In the genomic region with DNA sequence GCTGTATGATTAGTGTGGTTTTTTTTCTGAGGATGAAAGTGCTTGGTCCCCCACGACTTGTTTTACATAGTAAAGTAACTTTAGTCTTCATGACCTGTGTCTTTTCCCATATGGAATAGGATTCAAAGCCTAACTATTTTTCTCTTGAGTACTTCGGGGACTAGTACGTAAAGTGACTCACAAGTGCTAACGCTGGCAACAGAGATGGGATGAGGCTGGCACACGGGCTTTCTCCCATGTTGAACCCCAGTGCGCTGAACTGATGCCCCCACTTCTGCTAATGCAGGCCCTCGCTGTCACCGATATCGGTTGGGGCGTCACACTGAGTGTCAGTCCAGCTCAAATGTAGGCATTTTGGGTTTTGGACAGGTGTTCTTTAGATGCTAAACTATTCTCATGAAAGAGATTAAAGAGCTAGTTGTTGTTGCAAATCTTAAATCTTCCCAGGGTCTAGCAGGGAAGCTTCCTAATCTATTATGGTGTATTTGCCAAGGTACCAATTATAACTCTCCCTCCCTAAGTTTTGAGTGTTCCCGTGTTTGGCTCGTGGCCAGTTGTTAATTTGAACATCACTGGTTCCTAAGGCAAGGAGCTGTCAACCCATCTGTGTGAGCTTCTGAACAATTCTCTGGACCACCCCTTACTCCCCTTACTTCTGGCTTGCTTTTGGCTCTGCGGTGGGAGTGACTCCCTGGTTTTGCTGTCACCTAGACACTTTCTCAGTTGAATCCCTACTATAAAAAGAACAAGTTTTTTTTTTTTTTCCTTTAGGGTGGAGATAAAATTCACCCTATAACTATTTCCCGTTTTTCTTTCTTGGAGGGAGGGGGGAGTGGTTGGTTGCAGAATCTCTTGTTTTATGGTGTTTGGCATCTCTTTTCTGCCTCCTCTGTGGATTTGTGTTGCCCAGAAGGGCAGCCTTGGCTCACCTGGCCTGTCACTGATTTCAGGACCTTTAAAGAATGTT, we compare ENCODE assay signal across 7 mouse cellular contexts. TPM values are rescaled to one million over a fixed set of nuclear protein-coding genes. Genes with fewer than 3 reads are reported as not detected.
DNase-seq lines count a peak whose midpoint lies in the region; ATAC-seq and TF ChIP-seq lines count a peak whose summit lies in the region.

No protein-coding gene starts in this region.

- H3K4me1 ChIP-seq in MEL (ENCODE audit: control insufficient read depth in 1 of 2, insufficient read depth in 2 of 2, low read length in 2 of 2), result peaks cover 0 to 16% of the 10 kb centered on the region in 2 experiments; a peak in 3 of 4 replicates
- peaks cover 39% of the 10 kb centered on the region for H3K4me1 ChIP-seq in bone marrow macrophage, adult 2 months (ENCODE audit: control insufficient read depth, insufficient read depth, low read length)

- WGBS in macrophage (ENCODE audit: missing documents), result 49% methylated on average over 14 of the region's 14 CpGs

- no peaks in the 10 kb centered on the region for H3K9me3 ChIP-seq in MEL (replicated peaks; ENCODE audit: insufficient read depth, low read length)

- H3K36me3 ChIP-seq in MEL (ENCODE audit: control insufficient read depth in 1 of 2, insufficient read depth in 2 of 2, low read length in 2 of 2) (peaks cover 0 to 25% of the 10 kb centered on the region in 2 experiments; a peak in 2 of 4 replicates), macrophage (ENCODE audit: inconsistent target) (peaks cover 7% of the 10 kb centered on the region; the same call in 1 of the 2 replicates)

- no peak for TF ChIP-seq RAD21 in MEL (IDR thresholded peaks at IDR 0.05; ENCODE audit: low read depth, low read length)

- DNase-seq in MEL (ENCODE audit: low read depth, low spot score), result no peak
- peak; percentile 33 to 34 for DNase-seq in heart, postnatal 14 days
- no peak for DNase-seq in gastrocnemius, adult 18-20 months (ENCODE audit: low spot score)
- DNase-seq in layer of hippocampus, adult 9-11 months, result no peak

- no peaks in the 10 kb centered on the region for H3K27me3 ChIP-seq in MEL (ENCODE audit: control insufficient read depth in 1 of 2, insufficient read depth in 2 of 2, low read length in 2 of 2)

- no peak overlapping the region; the same call in 1 of the 2 replicates for H3K27ac ChIP-seq in MEL (ENCODE audit: control insufficient read depth, low read depth, low read length)
- H3K27ac ChIP-seq in bone marrow macrophage, adult 2 months (ENCODE audit: insufficient read depth, low read depth, low read length), result peak overlapping the region; percentile 34
- peak overlapping the region; percentile 77 for H3K27ac ChIP-seq in macrophage

- peak overlapping the region; percentile 9 to 95; a peak in 2 of 4 replicates for H3K4me3 ChIP-seq in MEL (ENCODE audit: control insufficient read depth in 1 of 2, insufficient read depth in 1 of 2, low read depth in 2 of 2, low read length in 2 of 2)
- peak overlapping the region; percentile 94 for H3K4me3 ChIP-seq in bone marrow macrophage, adult 2 months (ENCODE audit: insufficient read depth, low read length)
- peak overlapping the region; percentile 84 for H3K4me3 ChIP-seq in macrophage (ENCODE audit: inconsistent target)

- ATAC-seq in megakaryocyte progenitor cell, adult 5-6 weeks (replicated peaks; ENCODE audit: poor library complexity), result no peak

- TF ChIP-seq POLR2A in MEL (IDR thresholded peaks at IDR 0.05; ENCODE audit: control insufficient read depth in 1 of 2, insufficient read depth in 1 of 2, low read depth in 1 of 2, low read length in 2 of 2, poor library complexity in 1 of 2), result no peak
- no peak for TF ChIP-seq POLR2A in bone marrow macrophage, adult 2 months (IDR thresholded peaks at IDR 0.05; ENCODE audit: borderline replicate concordance, low read depth, low read length)

- intact Hi-C loops in heart, postnatal 14 days (cut with DNase I), result no loop called here

- H3K9ac ChIP-seq in MEL (ENCODE audit: control insufficient read depth, low read depth, low read length, poor library complexity, severe bottlenecking), result peak overlapping the region; percentile 12; the same call in 1 of the 2 replicates

- TF ChIP-seq EP300 in MEL (IDR thresholded peaks at IDR 0.05; ENCODE audit: low read depth in 1 of 2, low read length in 2 of 2), result peak; percentile 40 to 41; a peak in 2 of 4 replicates

- TF ChIP-seq CTCF in MEL (IDR thresholded peaks at IDR 0.05 in 2 of 3, conservative IDR thresholded peaks at IDR 0.05 in 1 of 3; ENCODE audit: control insufficient read depth in 1 of 3, insufficient read depth in 1 of 3, low read depth in 2 of 3, low read length in 3 of 3, poor library complexity in 1 of 3, severe bottlenecking in 1 of 3), result no peak
- TF ChIP-seq CTCF in bone marrow macrophage, adult 2 months (IDR thresholded peaks at IDR 0.05; ENCODE audit: low read depth, low read length), result no peak

- H3K79me2 ChIP-seq in MEL (ENCODE audit: control insufficient read depth, insufficient read depth, low read length, poor library complexity), result peaks cover 61% of the 10 kb centered on the region
- peaks cover 69% of the 10 kb centered on the region for H3K79me2 ChIP-seq in macrophage (ENCODE audit: inconsistent target)

TF ChIP-seq in MEL, 35 proteins besides CTCF, POLR2A, EP300 and RAD21 (continues in another document):
- TF ChIP-seq CHD1 (IDR thresholded peaks at IDR 0.05; ENCODE audit: low read depth, low read length) (no peak), MAX (IDR thresholded peaks at IDR 0.05; ENCODE audit: low read length) (no peak), E2F4 (IDR thresholded peaks at IDR 0.05; ENCODE audit: borderline replicate concordance, low read depth, low read length) (no peak), USF2 (IDR thresholded peaks at IDR 0.05; ENCODE audit: borderline replicate concordance in 1 of 2, insufficient read depth in 1 of 2, low read depth in 1 of 2, low read length in 2 of 2) (no peak), HCFC1 (IDR thresholded peaks at IDR 0.05; ENCODE audit: low read depth, low read length) (no peak), MYC (IDR thresholded peaks at IDR 0.05; ENCODE audit: low read depth, low read length) (no peak), MXI1 (IDR thresholded peaks at IDR 0.05; ENCODE audit: low read depth, low read length) (no peak), ZMIZ1 (IDR thresholded peaks at IDR 0.05; ENCODE audit: low read depth, low read length) (no peak), POLR2AphosphoS5 (IDR thresholded peaks at IDR 0.05; ENCODE audit: borderline replicate concordance, low read depth, low read length) (no peak), SIN3A (IDR thresholded peaks at IDR 0.05; ENCODE audit: low read length) (0 out of 2 replicates have a peak, but pooled peaks have one; percentile 32), JUND (IDR thresholded peaks at IDR 0.05; ENCODE audit: low read depth, low read length) (no peak), USF1 (IDR thresholded peaks at IDR 0.05; ENCODE audit: low read depth, low read length) (no peak), GABPA (IDR thresholded peaks at IDR 0.05; ENCODE audit: low read depth, low read length) (no peak), ELF1 (IDR thresholded peaks at IDR 0.05; ENCODE audit: low read depth, low read length) (no peak), POLR2AphosphoS2 (IDR thresholded peaks at IDR 0.05; ENCODE audit: low read length) (no peak), MAZ (IDR thresholded peaks at IDR 0.05; ENCODE audit: low read depth, low read length) (0 out of 2 replicates have a peak, but pooled peaks have one; percentile 28), TCF12 (IDR thresholded peaks at IDR 0.05; ENCODE audit: low read depth, low read length) (no peak), NRF1 (IDR thresholded peaks at IDR 0.05; ENCODE audit: insufficient read depth, low read depth, low read length, poor library complexity, severe bottlenecking) (no peak), RCOR1 (IDR thresholded peaks at IDR 0.05; ENCODE audit: low read depth, low read length) (no peak), UBTF (IDR thresholded peaks at IDR 0.05; ENCODE audit: borderline replicate concordance, insufficient read depth, low read depth, low read length) (no peak), NELFE (IDR thresholded peaks at IDR 0.05; ENCODE audit: low read depth, low read length) (no peak), MAFK (IDR thresholded peaks at IDR 0.05; ENCODE audit: borderline replicate concordance, low read depth, low read length) (no peak), ZKSCAN1 (IDR thresholded peaks at IDR 0.05; ENCODE audit: low read depth, low read length) (no peak), TBP (IDR thresholded peaks at IDR 0.05; ENCODE audit: low read depth, low read length) (no peak), ZC3H11A (IDR thresholded peaks at IDR 0.05; ENCODE audit: low read depth, low read length) (no peak), GATA1 (IDR thresholded peaks at IDR 0.05; ENCODE audit: low read depth, low read length) (no peak; the same call in 1 of the 2 replicates), SMC3 (IDR thresholded peaks at IDR 0.05; ENCODE audit: low read depth, low read length) (no peak), MEF2A (IDR thresholded peaks at IDR 0.05; ENCODE audit: extremely low read depth, insufficient replicate concordance, low read depth, low read length, poor library complexity, severe bottlenecking) (peak; percentile 47; the same call in 1 of the 2 replicates), TAL1 (IDR thresholded peaks at IDR 0.05; ENCODE audit: low read length) (no peak), MYB (IDR thresholded peaks at IDR 0.05; ENCODE audit: low read depth, low read length) (no peak), CHD2 (IDR thresholded peaks at IDR 0.05; ENCODE audit: low read length) (no peak), BHLHE40 (IDR thresholded peaks at IDR 0.05; ENCODE audit: borderline replicate concordance, low read depth, low read length) (no peak), ETS1 (IDR thresholded peaks at IDR 0.05; ENCODE audit: low read depth, low read length) (peak; percentile 42; the same call in 1 of the 2 replicates)

RNA-seq across cellular contexts. Expression of a gene that starts 2.2 kb away (rescaled TPM):
- total RNA-seq in MEL (2012; rRNA removed), result 16.6 and 22.7 TPM in 2 replicates
- polyA plus RNA-seq in MEL (2012; ENCODE audit: insufficient read depth in 1 of 2, insufficient read length in 2 of 2, low read depth in 1 of 2, low replicate concordance in 2 of 2, missing spikeins in 1 of 2) (10 to 100 TPM; 16.2 to 36.6 TPM), macrophage (2018) (21.9 to 74.1 TPM (median 33.4 TPM) in 3 replicates)
- polyA plus RNA-seq in bone marrow macrophage, adult 2 months (2012; ENCODE audit: insufficient read depth, insufficient read length, missing spikeins), result 69.2 and 82.2 TPM in 2 replicates
- 10 to 100 TPM; 23.4 to 23.6 TPM for total RNA-seq in heart, postnatal 14 days (2021)
- 100 to 1,000 TPM; 149 to 777 (median 273) TPM for total RNA-seq in macrophage (2018; cell fraction: chromatin; rRNA removed)
- 100 to 1,000 TPM in 12 of 26 experiments, 10 to 100 TPM in 14; 46.8 to 165 (median 96.1) TPM for total RNA-seq in macrophage (2018; cell fraction: cytosol; rRNA removed)
- 100 to 1,000 TPM; 125 to 657 (median 257) TPM for total RNA-seq in macrophage (2018; cell fraction: nucleus; rRNA removed)
- 23.5 and 23.6 TPM in 2 replicates for total RNA-seq in megakaryocyte progenitor cell, adult 5-6 weeks (2015)
- 20.9 and 21.8 TPM in 2 replicates for total RNA-seq in megakaryocyte progenitor cell, adult 5-6 weeks (2017)
- 1 to 10 TPM; 6.6 to 8.3 TPM for total RNA-seq in gastrocnemius, adult 18-20 months (2021)

Comparison
In these comparisons a context has a peak if more than half of its experiments do, and no peak if none do; other contexts are left out.
1. DNase-seq: peak in heart, postnatal 14 days (2 of 2); none in MEL (single experiment), gastrocnemius, adult 18-20 months (single experiment) and layer of hippocampus, adult 9-11 months (single experiment).
2. Peak in every context shown above with its lines, with median percentiles within 50 percentile points of each other: H3K4me3 ChIP-seq.